Mouse (Mus musculus) spleen, adult 2 months (tissue): ENCODE measurements around the gene Efcab9. TPM values are rescaled to one million over a fixed set of nuclear protein-coding genes. Genes with fewer than 3 reads are reported as not detected.

Experiments
- DNase-seq, 2 experiments: peaks; one replicate each; pipeline versions ENCODE4 v3.0.0 to v3.0.0-alpha.2; 2012 to 2021; ENCODE audit warnings: low spot score in 2 of 2, low read depth in 1 of 2
- H3K27ac ChIP-seq: fragments of 200-500 bp; 2 replicates; pipeline ENCODE4 v1.5.1; 2012; ENCODE audit warnings: low read length, inconsistent platforms; ENCODE audit not compliant: insufficient read depth
- H3K27me3 ChIP-seq: fragments of 200-500 bp; 2 replicates; pipeline ENCODE4 v1.6.1; 2012; ENCODE audit warnings: mild to moderate bottlenecking, moderate library complexity, low read length, inconsistent platforms; ENCODE audit not compliant: control insufficient read depth, insufficient read depth
- H3K36me3 ChIP-seq: fragments of 200-500 bp; 2 replicates; pipeline ENCODE4 v1.6.1; 2012; ENCODE audit warnings: mild to moderate bottlenecking, low read length, inconsistent platforms; ENCODE audit not compliant: control insufficient read depth, insufficient read depth
- H3K4me1 ChIP-seq: fragments of 200-500 bp; 2 replicates; pipeline ENCODE4 v1.6.1; 2011; ENCODE audit warnings: inconsistent platforms; ENCODE audit not compliant: control insufficient read depth, insufficient read depth, insufficient read length
- H3K4me3 ChIP-seq: fragments of 200-500 bp; 2 replicates; pipeline ENCODE4 v1.5.1; 2011; ENCODE audit warnings: mild to moderate bottlenecking, inconsistent platforms; ENCODE audit not compliant: insufficient read depth, insufficient read length; ENCODE audit errors: extremely low read depth
- CTCF ChIP-seq: fragments of 200-500 bp; IDR thresholded peaks from 2 replicates; pipeline ENCODE4 v1.5.1; 2011; ENCODE audit warnings: mild to moderate bottlenecking, inconsistent platforms; ENCODE audit not compliant: insufficient read depth, insufficient read length, insufficient replicate concordance; ENCODE audit errors: extremely low read depth
- POLR2A ChIP-seq: fragments of 200-500 bp; IDR thresholded peaks from 2 replicates; pipeline ENCODE4 v1.6.1; 2011; ENCODE audit warnings: low read depth, low read length, inconsistent platforms
- WGBS: fragments of 180-500 bp; shearing (Covaris S2); methylation state at CpG from one replicate; pipeline ENCODE4 v1.1.7; 2018; 5-methylcytosine and 5-hydroxymethylcytosine counted together
- polyA plus RNA-seq: library from polyadenylated mRNA; depleted of rRNA; stranded (reverse); fragments of >200 nt; gene quantifications from 2 replicates; pipeline ENCODE4 v1.2.3, GENCODE M21; 2012

Gene Efcab9
- polyA plus RNA-seq, 1 experiment, result 0.16 TPM

DNA sequence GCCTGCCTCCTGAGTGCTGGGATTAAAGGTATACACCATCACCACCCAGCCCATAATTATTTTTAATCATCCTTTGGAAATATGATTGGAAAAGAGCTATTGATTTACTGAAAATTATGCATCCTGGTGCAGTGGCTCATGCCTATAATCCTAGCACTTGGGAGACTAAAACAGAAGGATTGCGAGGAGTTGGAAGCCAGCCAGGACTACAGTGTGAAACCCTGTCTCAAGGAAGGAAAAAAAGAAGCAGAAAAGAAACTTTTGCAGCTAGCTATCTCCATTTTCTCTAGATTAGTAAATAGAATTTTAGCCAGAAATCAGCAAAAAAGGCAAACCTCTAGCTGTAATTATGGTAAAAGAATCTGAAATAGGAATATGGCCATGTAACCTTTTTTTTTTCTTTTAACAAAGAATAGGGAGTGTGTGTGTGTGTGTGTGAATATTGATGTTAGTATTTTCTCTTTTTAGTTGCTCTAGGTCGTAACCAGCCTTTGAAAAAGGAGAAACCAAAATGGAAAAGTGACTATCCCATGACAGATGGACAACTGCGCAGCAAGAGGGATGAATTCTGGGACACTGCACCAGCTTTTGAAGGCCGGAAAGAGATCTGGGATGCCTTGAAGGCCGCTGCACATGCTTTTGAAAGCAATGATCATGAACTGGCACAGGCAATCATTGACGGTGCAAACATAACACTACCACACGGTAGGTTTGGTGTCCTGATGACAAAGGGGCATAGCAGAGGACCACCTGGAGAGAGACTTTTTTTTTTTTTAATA, 32.9 kb downstream of the Efcab9 start:
- H3K27ac ChIP-seq, result no peak overlapping the region
- no peak for DNase-seq
- no peak overlapping the region for H3K4me3 ChIP-seq
- no peaks in the 10 kb centered on the region for H3K27me3 ChIP-seq
- TF ChIP-seq POLR2A, result no peak
- no peak for TF ChIP-seq CTCF
- WGBS, result 90% methylated on average over 7 of the region's 7 CpGs
- no peaks in the 10 kb centered on the region for H3K36me3 ChIP-seq
- no peaks in the 10 kb centered on the region for H3K4me1 ChIP-seq

DNA sequence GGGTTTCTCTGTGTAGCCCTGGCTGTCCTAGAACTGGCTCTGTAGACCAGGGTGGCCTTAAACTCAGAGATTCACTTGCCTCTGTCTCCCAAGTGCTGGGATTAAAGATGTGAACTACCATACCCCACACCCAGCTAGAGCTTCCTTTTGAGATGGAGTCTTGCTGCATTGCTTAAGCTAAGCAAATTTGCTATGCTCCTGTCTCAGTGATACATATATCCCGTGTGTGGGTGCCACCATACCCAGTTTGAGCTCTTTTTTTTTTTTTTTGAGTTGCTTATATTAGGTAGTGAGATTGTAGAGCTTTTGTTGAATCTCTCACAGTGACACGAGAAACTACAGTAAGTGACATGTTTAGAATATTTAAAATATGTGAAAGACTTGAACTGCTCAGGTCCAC, 36.6 kb downstream of the Efcab9 start:
- WGBS, result 94% methylated on average over 2 of the region's 2 CpGs
- H3K36me3 ChIP-seq, result no peaks in the 10 kb centered on the region
- no peak for DNase-seq
- no peaks in the 10 kb centered on the region for H3K27me3 ChIP-seq
- TF ChIP-seq CTCF (no peak), POLR2A (no peak)
- H3K4me1 ChIP-seq, result no peaks in the 10 kb centered on the region
- no peak overlapping the region for H3K4me3 ChIP-seq
- H3K27ac ChIP-seq, result no peak overlapping the region

DNA sequence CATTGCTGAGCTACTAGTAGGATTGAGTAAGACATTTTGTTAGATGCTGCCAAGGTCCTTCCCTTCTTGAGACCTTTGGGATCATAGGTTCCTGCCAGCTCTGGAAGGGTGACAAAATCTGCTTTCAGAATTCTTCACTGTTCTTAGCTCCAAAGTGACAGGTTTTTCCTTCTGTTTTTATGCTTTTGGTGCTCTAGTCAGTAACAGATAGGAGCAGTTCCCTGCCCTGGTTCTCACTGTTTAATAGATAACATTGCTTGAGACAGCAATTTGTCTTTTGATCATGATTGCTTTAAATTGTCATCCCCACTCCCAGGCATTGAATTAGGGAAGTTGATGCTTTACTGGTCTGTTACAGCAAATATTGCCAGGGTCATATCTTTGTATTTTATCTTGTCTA, 38.6 kb downstream of the Efcab9 start:
- no peak for DNase-seq
- TF ChIP-seq POLR2A, result no peak
- TF ChIP-seq CTCF, result no peak
- no peaks in the 10 kb centered on the region for H3K27me3 ChIP-seq
- H3K36me3 ChIP-seq, result no peaks in the 10 kb centered on the region
- H3K4me3 ChIP-seq, result no peak overlapping the region
- no peak overlapping the region for H3K27ac ChIP-seq
- H3K4me1 ChIP-seq, result peaks cover 8% of the 10 kb centered on the region

DNA sequence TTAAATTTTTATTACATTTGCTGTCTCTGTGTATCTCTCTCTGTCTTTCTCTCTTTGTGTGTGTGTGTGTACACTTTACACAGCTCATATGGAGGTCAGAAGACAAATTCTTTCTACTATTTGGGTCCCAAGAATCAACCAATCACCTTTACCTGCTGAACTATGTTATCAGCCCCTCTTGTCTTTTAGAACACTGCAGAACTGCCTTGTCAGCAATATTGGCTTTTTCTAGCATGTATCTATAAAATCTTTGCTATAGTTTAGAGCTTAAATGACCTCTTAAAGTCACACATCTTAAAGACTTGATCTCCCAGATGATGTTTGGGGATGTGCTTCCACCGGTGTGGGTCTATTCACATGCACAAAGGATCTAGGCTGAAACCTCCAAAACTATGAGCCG, 40.8 kb downstream of the Efcab9 start:
- no peak for TF ChIP-seq CTCF
- no peak for TF ChIP-seq POLR2A
- H3K27ac ChIP-seq, result no peak overlapping the region
- 94% methylated on average over 2 of the region's 2 CpGs for WGBS

DNA sequence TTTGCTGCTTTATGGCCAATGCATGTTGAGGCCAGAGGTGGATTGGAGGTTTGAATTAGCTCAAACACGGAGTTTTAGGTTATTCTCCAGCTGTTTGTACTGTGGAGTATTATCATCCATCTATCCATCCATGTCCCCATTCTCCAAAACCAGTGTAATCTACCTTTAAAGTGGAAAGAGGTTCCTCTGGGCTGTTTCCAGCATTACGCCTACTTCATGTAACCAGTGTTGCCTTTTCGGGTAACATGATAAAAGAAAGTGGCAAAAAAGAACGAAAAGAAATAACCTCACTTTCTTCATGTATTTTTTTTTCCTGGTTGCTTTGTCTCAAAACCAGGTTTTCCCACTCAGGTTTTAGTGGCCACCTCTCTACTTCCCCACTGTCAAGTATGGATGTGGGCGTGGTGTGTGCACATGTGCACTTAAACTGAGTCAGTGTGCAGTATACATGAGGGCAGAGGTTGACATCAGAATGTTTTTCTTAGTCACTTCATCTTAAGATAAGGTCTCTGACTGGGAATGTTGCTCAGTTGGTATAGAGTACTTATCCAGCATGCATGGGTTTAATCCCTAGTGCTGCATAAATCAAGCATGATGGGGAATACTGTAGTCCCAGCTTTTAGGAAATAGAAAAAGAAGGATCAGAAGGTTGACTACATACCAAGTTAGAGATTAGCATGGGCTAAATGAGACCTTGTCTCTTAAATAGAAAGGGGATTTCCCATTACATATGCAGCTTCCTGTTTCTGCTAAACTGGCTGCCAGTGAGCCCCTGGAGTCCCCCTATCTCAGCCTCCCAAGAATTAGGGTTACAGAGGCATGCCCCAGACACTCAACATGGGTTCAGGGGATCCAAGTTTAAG, 42.8 kb downstream of the Efcab9 start:
- H3K4me1 ChIP-seq, result peaks cover 8% of the 10 kb centered on the region
- H3K4me3 ChIP-seq, result no peak overlapping the region
- DNase-seq, result peak; percentile 22 to 49
- H3K27me3 ChIP-seq, result no peaks in the 10 kb centered on the region
- H3K36me3 ChIP-seq, result no peaks in the 10 kb centered on the region
- H3K27ac ChIP-seq, result peak overlapping the region; percentile 60; the same call in 1 of the 2 replicates
- 38% methylated on average over 5 of the region's 5 CpGs for WGBS
- no peak for TF ChIP-seq POLR2A
- TF ChIP-seq CTCF, result no peak

More for the DNA sequence above, 40.8 kb downstream of the Efcab9 start:
- H3K4me3 ChIP-seq, result no peak overlapping the region
- DNase-seq, result no peak
- no peaks in the 10 kb centered on the region for H3K36me3 ChIP-seq
- no peaks in the 10 kb centered on the region for H3K27me3 ChIP-seq
- H3K4me1 ChIP-seq, result peaks cover 8% of the 10 kb centered on the region

DNA sequence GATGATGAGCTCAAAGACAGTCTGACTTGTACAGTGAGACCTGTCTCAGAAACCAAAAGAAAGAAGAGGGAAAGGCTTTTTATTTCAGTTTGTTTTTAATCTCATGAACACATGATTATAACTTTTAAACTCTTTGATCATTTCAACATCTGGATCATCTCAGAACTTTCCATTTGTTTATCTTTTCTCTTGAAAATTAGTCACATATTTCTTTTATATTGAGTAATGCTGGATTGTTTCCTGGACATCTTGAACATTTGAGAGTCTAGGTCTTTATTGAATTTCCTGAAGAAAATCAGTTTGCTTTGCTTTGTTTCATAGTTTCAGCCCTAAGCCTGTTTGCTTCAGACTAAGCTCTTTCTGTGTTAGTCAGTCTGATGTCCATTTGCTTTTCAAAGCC, 43.5 kb downstream of the Efcab9 start:
- peak overlapping the region; percentile 60; the same call in 1 of the 2 replicates for H3K27ac ChIP-seq
- no peak for TF ChIP-seq POLR2A
- TF ChIP-seq CTCF, result no peak
- no peaks in the 10 kb centered on the region for H3K27me3 ChIP-seq
- H3K4me3 ChIP-seq, result no peak overlapping the region
- H3K36me3 ChIP-seq, result no peaks in the 10 kb centered on the region
- peaks cover 8% of the 10 kb centered on the region for H3K4me1 ChIP-seq
- no peak for DNase-seq
